Mouse (Mus musculus) cerebellum, postnatal 25 days (tissue): ENCODE measurements around the gene Flywch1.

ENCODE experiments used
- DNase-seq, 2 experiments: peaks; one replicate each; pipeline ENCODE4 v3.0.0; 2021; ENCODE audit warnings: mixed read lengths in 2 of 2

Flywch1 gene

GRCm38 (mm10) chr17:23742210-23742793 is 29.1 kb downstream of the Flywch1 start:
- peak in 1 of 2 experiments; percentile 56 for DNase-seq

- DNase-seq: peak in 1 of 2 experiments; percentile 20
These were observed 29.8 kb downstream of the Flywch1 start for GRCm38 (mm10) chr17:23741359-23742209.

- no peak for DNase-seq
These were observed 30.8 kb downstream of the Flywch1 start, which contains the start of gene Paqr4 for GRCm38 (mm10) chr17:23740598-23741021. Gene Paqr4, minus strand, starts transcription at chr17:23740867.

GRCm38 (mm10) chr17:23740136-23740584 is 31.2 kb downstream of the Flywch1 start:
- DNase-seq: peak; percentile 93 to 95

- peak in 1 of 2 experiments; percentile 61 for DNase-seq
These were observed 31.9 kb downstream of the Flywch1 start for GRCm38 (mm10) chr17:23739202-23740135.

- DNase-seq: peak in 1 of 2 experiments; percentile 22
These were observed 32.6 kb downstream of the Flywch1 start for GRCm38 (mm10) chr17:23738836-23739201.

GRCm38 (mm10) chr17:23737493-23738445 is 33.6 kb downstream of the Flywch1 start:
- DNase-seq: peak in 1 of 2 experiments; percentile 45

- DNase-seq: peak in 1 of 2 experiments; percentile 7
These were observed 37.1 kb downstream of the Flywch1 start for GRCm38 (mm10) chr17:23734341-23734740.

GRCm38 (mm10) chr17:23730441-23730840 is 41.0 kb downstream of the Flywch1 start:
- no peak for DNase-seq

GRCm38 (mm10) chr17:23726758-23727142 is 44.7 kb downstream of the Flywch1 start:
- DNase-seq: peak; percentile 65 to 79

- peak; percentile 93 to 97 for DNase-seq
These were observed 45.2 kb downstream of the Flywch1 start, which contains the start of gene Pkmyt1 for GRCm38 (mm10) chr17:23725999-23726757. Gene Pkmyt1, plus strand, starts transcription at chr17:23726336.

GRCm38 (mm10) chr17:23725477-23725876 is 45.9 kb downstream of the Flywch1 start:
- no peak for DNase-seq

GRCm38 (mm10) chr17:23722376-23723125 is 48.9 kb downstream of the Flywch1 start, which contains the start of gene 1520401A03Rik:
Gene 1520401A03Rik, minus strand, starts transcription at chr17:23722783.
- DNase-seq: no peak

GRCm38 (mm10) chr17:23721886-23722285 is 49.5 kb downstream of the Flywch1 start:
- DNase-seq: no peak

- no peak for DNase-seq
These were observed 51.9 kb downstream of the Flywch1 start for GRCm38 (mm10) chr17:23719455-23719854.

GRCm38 (mm10) chr17:23717003-23717402 is 54.4 kb downstream of the Flywch1 start:
- no peak for DNase-seq

GRCm38 (mm10) chr17:23706212-23706611 is 65.2 kb downstream of the Flywch1 start:
- peak; percentile 89 to 91 for DNase-seq

- DNase-seq: peak in 1 of 2 experiments; percentile 10
These were observed 65.8 kb downstream of the Flywch1 start for GRCm38 (mm10) chr17:23705525-23706104.

- DNase-seq: peak; percentile 13 to 43
These were observed 66.7 kb downstream of the Flywch1 start for GRCm38 (mm10) chr17:23704741-23705140.
